23 mouse cellular contexts compared by ENCODE assay signal in the genomic region with DNA sequence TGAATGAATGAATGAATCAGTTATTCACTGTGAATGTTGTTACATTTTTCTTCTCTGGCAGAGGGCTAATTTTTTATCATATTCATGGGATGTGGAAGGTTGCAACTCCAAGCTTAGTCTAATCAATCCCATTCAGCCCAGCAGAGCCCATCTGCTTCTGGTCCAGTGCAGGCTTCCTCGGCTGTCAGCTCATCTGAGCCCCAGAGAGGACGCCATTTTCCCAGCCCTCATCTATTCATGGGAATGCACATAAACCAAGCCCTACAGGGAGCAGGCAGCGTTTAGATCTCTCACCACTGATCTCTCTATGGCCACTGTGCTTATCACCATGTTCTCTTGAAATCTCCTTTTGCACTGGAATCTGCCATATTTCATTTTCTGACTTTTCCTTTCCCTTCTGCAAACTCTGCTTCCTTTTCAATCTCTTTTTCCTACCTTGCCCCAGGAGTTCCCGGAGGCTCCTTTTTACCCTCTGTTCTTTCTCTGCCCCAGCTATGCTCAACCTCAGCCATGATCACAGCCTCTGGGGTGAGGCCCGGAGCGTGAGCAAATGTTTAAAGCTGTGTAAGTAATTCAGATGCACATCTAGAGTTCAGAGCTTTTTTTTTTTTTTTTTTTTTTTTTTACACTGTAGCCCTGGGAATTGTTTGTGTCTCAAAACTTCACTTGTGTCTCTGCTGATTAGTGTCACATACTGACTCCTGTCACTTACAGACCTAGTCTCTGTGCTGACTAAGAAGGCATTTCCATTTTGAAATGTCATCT.
DNase-seq lines count a peak whose midpoint lies in the region; ATAC-seq lines count a peak whose summit lies in the region.
"Had no signal": no experiment of that assay in that cellular context is flagged by ENCODE, and none has a peak within 500 bp of the region (broad histone marks: within the 10 kb centered on the region; RNA-seq: fewer than 3 reads in every experiment).

No protein-coding gene starts in this region.

- H3K9ac ChIP-seq in hindbrain, embryonic 13.5 days: no peak overlapping the region
- H3K9ac ChIP-seq in hindbrain, embryonic 14.5 days: no peak overlapping the region
- H3K9ac ChIP-seq in midbrain, embryonic 13.5 days (replicated peaks): no peak overlapping the region
- H3K9ac ChIP-seq: embryonic facial prominence, embryonic 13.5 days; forebrain, embryonic 12.5 days; hindbrain, embryonic 15.5 days had no signal

- WGBS in hindbrain, embryonic 13.5 days: 65% methylated on average over 6 of the region's 6 CpGs
- WGBS in hindbrain, embryonic 14.5 days: 57% methylated on average over 6 of the region's 6 CpGs
- whole genome bisulfite sequencing in midbrain, embryonic 13.5 days: 45% methylated on average over 6 of the region's 6 CpGs

- no peak overlapping the region for H3K4me2 ChIP-seq in hindbrain, embryonic 13.5 days
- no peak overlapping the region for H3K4me2 ChIP-seq in hindbrain, embryonic 14.5 days (replicated peaks)
- no peak overlapping the region for H3K4me2 ChIP-seq in midbrain, embryonic 13.5 days (replicated peaks)
- H3K4me2 ChIP-seq: embryonic facial prominence, embryonic 13.5 days; forebrain, embryonic 12.5 days; hindbrain, embryonic 15.5 days had no signal

- H3K27me3 ChIP-seq in hindbrain, embryonic 13.5 days: no peaks in the 10 kb centered on the region
- no peaks in the 10 kb centered on the region for H3K27me3 ChIP-seq in hindbrain, embryonic 14.5 days (ENCODE audit: control insufficient read depth, insufficient read depth, low read length)
- no peaks in the 10 kb centered on the region for H3K27me3 ChIP-seq in midbrain, embryonic 13.5 days
- H3K27me3 ChIP-seq: embryonic facial prominence, embryonic 13.5 days; forebrain, embryonic 12.5 days; hindbrain, embryonic 15.5 days had no signal

- H3K4me3 ChIP-seq in hindbrain, embryonic 13.5 days: no peak overlapping the region
- no peak overlapping the region for H3K4me3 ChIP-seq in hindbrain, embryonic 14.5 days (replicated peaks; ENCODE audit: low read length)
- no peak overlapping the region for H3K4me3 ChIP-seq in midbrain, embryonic 13.5 days (replicated peaks)
- H3K4me3 ChIP-seq: embryonic facial prominence, embryonic 13.5 days; forebrain, embryonic 12.5 days; gastrocnemius, adult 2 months; hindbrain, embryonic 15.5 days had no signal

- H3K4me1 ChIP-seq in hindbrain, embryonic 13.5 days (replicated peaks): peaks cover 7% of the 10 kb centered on the region; the same call in 1 of the 2 replicates
- no peaks in the 10 kb centered on the region for H3K4me1 ChIP-seq in hindbrain, embryonic 14.5 days (replicated peaks; ENCODE audit: control insufficient read depth, insufficient read depth, low read length)
- H3K4me1 ChIP-seq in midbrain, embryonic 13.5 days (replicated peaks): peaks cover 7% of the 10 kb centered on the region
- H3K4me1 ChIP-seq: hindbrain, embryonic 15.5 days had no signal

- no peaks in the 10 kb centered on the region for H3K36me3 ChIP-seq in hindbrain, embryonic 13.5 days
- no peaks in the 10 kb centered on the region for H3K36me3 ChIP-seq in hindbrain, embryonic 14.5 days (replicated peaks; ENCODE audit: control insufficient read depth, insufficient read depth)
- no peaks in the 10 kb centered on the region for H3K36me3 ChIP-seq in midbrain, embryonic 13.5 days
- H3K36me3 ChIP-seq: embryonic facial prominence, embryonic 13.5 days; forebrain, embryonic 12.5 days; G1E; hindbrain, embryonic 15.5 days had no signal

- H3K9me3 ChIP-seq in hindbrain, embryonic 13.5 days: no peaks in the 10 kb centered on the region
- H3K9me3 ChIP-seq in hindbrain, embryonic 14.5 days (ENCODE audit: control insufficient read depth, low read length): no peaks in the 10 kb centered on the region
- H3K9me3 ChIP-seq in midbrain, embryonic 13.5 days: no peaks in the 10 kb centered on the region
- H3K9me3 ChIP-seq: embryonic facial prominence, embryonic 13.5 days; forebrain, embryonic 12.5 days; G1E; hindbrain, embryonic 15.5 days had no signal

- DNase-seq in embryo, embryonic 10.5 days (ENCODE audit: low spot score): peak; percentile 16
- DNase-seq in embryo, embryonic 10 days (ENCODE audit: low spot score): no peak
- no peak for DNase-seq in hindbrain, embryonic 14.5 days (ENCODE audit: low spot score)
- peak; percentile 68 for DNase-seq in retina, postnatal 1 day
- DNase-seq in MN1 (ENCODE audit: low spot score): no peak
- DNase-seq: adrenal gland, postnatal 14 days; B cell, adult 2 months; cerebellum, adult 18-20 months; cerebellum, adult 9-11 months; cerebellum, postnatal 36 days; gastrocnemius, adult 2 months; gastrocnemius, postnatal 25 days; heart, postnatal 10 days; heart, postnatal 4 days had no signal

- ATAC-seq in hindbrain, embryonic 13.5 days (ENCODE audit: low FRiP score): no peak
- no peak for ATAC-seq in hindbrain, embryonic 14.5 days (ENCODE audit: low FRiP score)
- peak; percentile 56; the same call in 1 of the 2 replicates for ATAC-seq in midbrain, embryonic 13.5 days
- ATAC-seq: activated CD4-positive, CD25-positive, alpha-beta regulatory T cell, adult 4 months; CD4-positive, CD25-positive, alpha-beta regulatory T cell, adult 4 months; inflammation-experienced regulatory T-cells, adult 6 months had no signal

- peak overlapping the region; percentile 26; the same call in 1 of the 2 replicates for H3K27ac ChIP-seq in hindbrain, embryonic 13.5 days
- no peak overlapping the region for H3K27ac ChIP-seq in hindbrain, embryonic 14.5 days
- no peak overlapping the region for H3K27ac ChIP-seq in midbrain, embryonic 13.5 days
- H3K27ac ChIP-seq: embryonic facial prominence, embryonic 13.5 days; forebrain, embryonic 12.5 days; gastrocnemius, adult 2 months; hindbrain, embryonic 15.5 days had no signal

Comparison
In these comparisons a context has a peak if more than half of its experiments do, and no peak if none do; other contexts are left out.
1. DNase-seq: peak in embryo, embryonic 10.5 days (single experiment) and retina, postnatal 1 day (single experiment); none in embryo, embryonic 10 days (single experiment), hindbrain, embryonic 14.5 days (single experiment) and MN1 (single experiment).